Mouse (Mus musculus): ENCODE measurements around the gene Cdc25b. TPM values are rescaled to one million over a fixed set of nuclear protein-coding genes. Genes with fewer than 3 reads are reported as not detected.

The Cdc25b gene
- polyA plus RNA-seq, 1 experiment from 2014 or later, result 76.4 TPM

DNA sequence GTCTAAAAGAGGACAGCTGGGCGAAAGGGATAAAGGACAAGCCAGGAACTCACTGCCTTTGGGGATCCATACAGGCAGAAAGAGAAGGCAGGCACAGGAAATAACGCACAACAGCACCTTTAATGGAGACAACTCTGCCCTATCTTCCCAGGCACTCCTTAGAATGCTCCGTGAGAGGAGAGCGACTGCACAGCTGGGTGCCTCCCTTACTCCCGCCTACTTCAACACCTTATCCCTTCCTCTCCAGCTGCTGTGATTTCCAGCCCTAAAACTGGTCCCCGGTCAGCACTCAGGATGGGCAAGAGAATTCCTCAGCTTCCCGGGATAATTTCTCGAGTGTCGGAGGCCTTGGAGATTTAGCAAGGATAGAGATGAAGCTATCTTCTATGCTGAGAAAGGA, 15.8 kb upstream of the Cdc25b start:
- Histone ChIP-seq H3K36me3 (ENCODE audit: control insufficient read depth, insufficient read depth, low read length) (no peaks in the 10 kb centered on the region), H3K27me3 (replicated peaks; ENCODE audit: control insufficient read depth, insufficient read depth, low read length) (peaks cover 53% of the 10 kb centered on the region), H3K9me3 (ENCODE audit: control insufficient read depth, low read length) (no peaks in the 10 kb centered on the region), H3K9ac (ENCODE audit: low read depth, low read length) (no peak overlapping the region), H3K4me1 (replicated peaks; ENCODE audit: control insufficient read depth, insufficient read depth, low read length) (peaks cover 13% of the 10 kb centered on the region; the same call in 1 of the 2 replicates), H3K27ac (ENCODE audit: low read depth, low read length) (no peak overlapping the region), H3K4me3 (ENCODE audit: low read depth, low read length) (peak overlapping the region; percentile 19), H3K4me2 (peak overlapping the region; percentile 52)
- ATAC-seq (replicated peaks; ENCODE audit: low FRiP score) (no peak), DNase-seq (ENCODE audit: low spot score) (no peak)
- WGBS, result 13% methylated on average over 9 of the region's 9 CpGs

DNA sequence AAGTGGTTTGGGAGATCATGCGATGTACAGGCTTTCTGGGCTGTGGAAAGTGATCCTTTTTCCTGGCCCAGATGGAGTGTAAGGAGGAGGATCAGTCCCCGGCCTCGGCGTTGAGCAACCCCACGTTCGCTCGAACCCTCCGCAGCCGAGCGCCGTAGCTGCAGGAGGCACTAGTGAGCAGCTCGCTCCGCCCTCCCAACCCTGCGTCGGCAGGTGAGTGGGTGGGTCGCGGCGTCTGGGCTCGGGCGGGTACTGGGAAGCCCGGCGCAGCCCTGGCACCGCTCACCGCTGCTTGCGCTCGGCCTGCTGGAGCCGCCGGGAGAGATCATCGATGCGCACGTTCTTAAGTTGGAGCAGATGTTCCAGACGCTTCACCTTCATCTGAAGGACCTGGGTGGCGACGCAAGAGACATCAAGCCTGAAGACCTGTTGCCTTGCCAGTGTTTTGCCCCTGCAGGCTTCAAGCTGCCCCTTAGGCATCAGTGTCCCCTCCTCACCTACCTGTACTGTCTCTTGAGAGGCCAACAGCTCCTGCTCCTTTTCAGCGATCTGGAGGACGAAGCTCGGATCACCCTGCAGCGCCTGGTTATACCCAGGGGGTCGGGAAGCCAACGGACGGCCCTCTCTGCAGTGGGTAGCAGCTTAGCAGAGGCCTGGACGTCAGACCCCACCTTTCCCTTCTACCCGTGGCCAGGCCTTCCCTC, 15.2 kb upstream of the Cdc25b start:
- H3K27me3 ChIP-seq (replicated peaks; ENCODE audit: control insufficient read depth, insufficient read depth, low read length), result peaks cover 53% of the 10 kb centered on the region
- WGBS, result 6% methylated on average over 43 of the region's 43 CpGs

DNA sequence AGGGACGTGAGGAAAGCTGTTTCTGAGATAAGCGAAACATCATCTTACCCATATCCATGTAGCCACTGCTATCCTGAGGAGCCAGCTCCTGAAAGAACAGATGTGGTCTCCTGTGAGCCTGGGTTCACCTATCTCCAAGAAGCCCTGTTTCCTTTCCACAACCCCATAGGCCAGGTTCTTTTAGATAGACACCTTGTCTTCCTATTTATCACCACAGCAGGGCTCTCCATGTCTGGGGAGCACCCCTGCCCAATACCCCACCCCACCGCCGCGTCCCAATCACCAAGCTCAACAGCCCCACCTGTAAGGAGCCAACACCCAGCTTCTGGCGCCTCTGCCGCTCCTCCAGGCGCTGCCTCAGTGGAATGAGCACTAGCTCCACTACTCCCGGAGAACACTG, 14.4 kb upstream of the Cdc25b start:
- peaks cover 53% of the 10 kb centered on the region for H3K27me3 ChIP-seq (replicated peaks; ENCODE audit: control insufficient read depth, insufficient read depth, low read length)
- no peaks in the 10 kb centered on the region for H3K9me3 ChIP-seq (ENCODE audit: control insufficient read depth, low read length)
- no peak overlapping the region for H3K4me3 ChIP-seq (ENCODE audit: low read depth, low read length)
- peaks cover 22% of the 10 kb centered on the region for H3K4me1 ChIP-seq (replicated peaks; ENCODE audit: control insufficient read depth, insufficient read depth, low read length)
- H3K9ac ChIP-seq (ENCODE audit: low read depth, low read length), result no peak overlapping the region
- peaks cover 3% of the 10 kb centered on the region; the same call in 1 of the 2 replicates for H3K36me3 ChIP-seq (ENCODE audit: control insufficient read depth, insufficient read depth, low read length)
- H3K27ac ChIP-seq (ENCODE audit: low read depth, low read length), result no peak overlapping the region
- 0 out of 2 replicates have a peak overlapping the region, but pooled peaks have one; percentile 6 for H3K4me2 ChIP-seq
- peak; percentile 55 for ATAC-seq (replicated peaks; ENCODE audit: low FRiP score)
- DNase-seq (ENCODE audit: low spot score), result no peak
- 32% methylated on average over 9 of the region's 9 CpGs for WGBS

More for the DNA sequence above, 15.2 kb upstream of the Cdc25b start:
- Histone ChIP-seq H3K36me3 (ENCODE audit: control insufficient read depth, insufficient read depth, low read length) (no peaks in the 10 kb centered on the region), H3K9ac (ENCODE audit: low read depth, low read length) (no peak overlapping the region), H3K4me3 (ENCODE audit: low read depth, low read length) (peak overlapping the region; percentile 19), H3K9me3 (ENCODE audit: control insufficient read depth, low read length) (no peaks in the 10 kb centered on the region), H3K4me1 (replicated peaks; ENCODE audit: control insufficient read depth, insufficient read depth, low read length) (peaks cover 14% of the 10 kb centered on the region), H3K4me2 (peak overlapping the region; percentile 52), H3K27ac (ENCODE audit: low read depth, low read length) (no peak overlapping the region)
- no peak for ATAC-seq (replicated peaks; ENCODE audit: low FRiP score)
- DNase-seq (ENCODE audit: low spot score), result no peak

DNA sequence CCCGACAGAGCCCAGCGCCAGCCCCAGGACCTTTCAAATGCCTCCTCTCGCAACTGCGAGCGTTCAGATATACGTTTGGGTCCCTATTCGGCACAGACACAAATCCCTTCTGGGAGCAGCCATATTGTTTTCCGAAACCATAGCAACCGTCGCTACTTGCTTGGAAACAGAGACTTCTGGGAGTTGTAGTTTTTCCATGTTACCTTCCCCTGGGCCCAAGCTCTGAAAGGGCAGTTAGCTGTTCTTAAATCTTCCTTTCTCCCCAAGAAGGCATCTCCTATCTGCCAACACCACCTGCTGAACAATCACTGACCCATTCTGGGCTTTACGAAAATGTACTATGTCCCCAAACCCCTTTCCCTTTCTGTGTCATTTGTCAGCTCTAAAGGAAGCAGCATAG, 12.0 kb upstream of the Cdc25b start:
- WGBS, result 3% methylated on average over 11 of the region's 11 CpGs
- H3K9ac ChIP-seq (ENCODE audit: low read depth, low read length), result no peak overlapping the region; the same call in 1 of the 2 replicates

DNA sequence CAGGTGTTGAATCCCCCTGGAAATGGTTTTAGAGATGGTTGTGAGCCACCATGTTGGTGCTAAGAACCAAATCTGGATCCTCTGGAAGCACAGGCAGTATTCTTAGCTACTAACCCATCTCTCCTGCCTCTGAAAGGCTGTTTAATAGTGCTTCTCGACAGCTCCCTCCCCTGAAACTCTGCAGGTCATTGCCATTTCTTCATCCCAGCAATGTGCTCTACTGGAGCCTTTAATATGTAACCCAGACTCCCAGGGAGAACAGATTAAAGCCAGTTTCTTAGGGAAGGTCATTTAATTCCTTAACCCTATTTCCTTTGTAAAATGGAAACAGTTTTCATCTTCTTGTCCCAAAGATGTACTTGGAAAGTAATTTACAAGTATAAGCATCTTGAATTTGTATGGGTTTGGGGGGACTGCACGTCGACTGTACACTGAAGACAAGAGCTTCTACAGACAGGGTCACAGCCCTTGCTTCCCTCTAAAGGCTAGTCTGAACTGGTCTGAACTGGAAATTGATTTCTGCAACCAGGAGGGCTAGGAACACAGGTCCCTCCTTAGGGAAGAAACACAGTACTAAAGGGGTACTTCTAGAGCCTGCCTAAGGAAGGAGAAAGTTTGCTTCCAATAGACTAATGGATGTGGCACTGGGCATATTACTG, 11.3 kb upstream of the Cdc25b start:
- Histone ChIP-seq H3K27ac (ENCODE audit: low read depth, low read length) (no peak overlapping the region), H3K9ac (ENCODE audit: low read depth, low read length) (no peak overlapping the region), H3K4me3 (ENCODE audit: low read depth, low read length) (no peak overlapping the region), H3K4me2 (no peak overlapping the region), H3K27me3 (replicated peaks; ENCODE audit: control insufficient read depth, insufficient read depth, low read length) (peaks cover 39% of the 10 kb centered on the region), H3K36me3 (ENCODE audit: control insufficient read depth, insufficient read depth, low read length) (peaks cover 5% of the 10 kb centered on the region; the same call in 1 of the 2 replicates), H3K9me3 (ENCODE audit: control insufficient read depth, low read length) (no peaks in the 10 kb centered on the region), H3K4me1 (replicated peaks; ENCODE audit: control insufficient read depth, insufficient read depth, low read length) (peaks cover 37% of the 10 kb centered on the region)
- no peak for ATAC-seq (replicated peaks; ENCODE audit: low FRiP score)
- no peak for DNase-seq (ENCODE audit: low spot score)
- 69% methylated on average over 3 of the region's 3 CpGs for WGBS

More for the DNA sequence above, 12.0 kb upstream of the Cdc25b start:
- ATAC-seq (replicated peaks; ENCODE audit: low FRiP score), result peak; percentile 54
- peak; percentile 65 for DNase-seq (ENCODE audit: low spot score)
- H3K4me1 ChIP-seq (replicated peaks; ENCODE audit: control insufficient read depth, insufficient read depth, low read length), result peaks cover 35% of the 10 kb centered on the region
- H3K27ac ChIP-seq (ENCODE audit: low read depth, low read length), result no peak overlapping the region
- H3K27me3 ChIP-seq (replicated peaks; ENCODE audit: control insufficient read depth, insufficient read depth, low read length), result peaks cover 46% of the 10 kb centered on the region
- H3K9me3 ChIP-seq (ENCODE audit: control insufficient read depth, low read length), result no peaks in the 10 kb centered on the region
- peak overlapping the region; percentile 35 for H3K4me3 ChIP-seq (ENCODE audit: low read depth, low read length)
- peak overlapping the region; percentile 74 for H3K4me2 ChIP-seq
- H3K36me3 ChIP-seq (ENCODE audit: control insufficient read depth, insufficient read depth, low read length), result peaks cover 5% of the 10 kb centered on the region; the same call in 1 of the 2 replicates

DNA sequence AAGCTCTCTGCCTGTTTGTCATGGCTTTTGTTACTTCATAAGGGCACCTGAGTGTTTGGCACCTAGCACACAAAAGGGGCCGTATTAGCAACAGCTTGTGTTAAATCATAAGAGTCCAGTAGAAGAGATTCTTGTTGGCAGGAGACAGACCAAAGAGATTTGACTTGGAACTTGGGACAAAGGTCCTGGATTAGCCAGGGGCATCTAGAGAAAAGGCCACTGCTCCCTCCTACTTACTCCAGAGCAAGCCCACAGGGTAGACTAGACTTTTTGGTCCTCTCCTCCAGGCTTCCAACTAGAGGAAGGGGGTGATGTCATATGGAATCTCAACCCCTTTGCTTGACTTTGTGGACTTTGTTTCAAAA, 10.8 kb upstream of the Cdc25b start:
- Histone ChIP-seq H3K36me3 (ENCODE audit: control insufficient read depth, insufficient read depth, low read length) (peaks cover 5% of the 10 kb centered on the region; the same call in 1 of the 2 replicates), H3K27me3 (replicated peaks; ENCODE audit: control insufficient read depth, insufficient read depth, low read length) (peaks cover 34% of the 10 kb centered on the region), H3K4me3 (ENCODE audit: low read depth, low read length) (no peak overlapping the region), H3K4me2 (no peak overlapping the region), H3K4me1 (replicated peaks; ENCODE audit: control insufficient read depth, insufficient read depth, low read length) (peaks cover 37% of the 10 kb centered on the region), H3K27ac (ENCODE audit: low read depth, low read length) (no peak overlapping the region), H3K9ac (ENCODE audit: low read depth, low read length) (no peak overlapping the region), H3K9me3 (ENCODE audit: control insufficient read depth, low read length) (no peaks in the 10 kb centered on the region)
- DNase-seq (ENCODE audit: low spot score), result no peak
- ATAC-seq (replicated peaks; ENCODE audit: low FRiP score), result no peak
- WGBS, result 81% methylated on average over 1 of the region's 1 CpGs

DNA sequence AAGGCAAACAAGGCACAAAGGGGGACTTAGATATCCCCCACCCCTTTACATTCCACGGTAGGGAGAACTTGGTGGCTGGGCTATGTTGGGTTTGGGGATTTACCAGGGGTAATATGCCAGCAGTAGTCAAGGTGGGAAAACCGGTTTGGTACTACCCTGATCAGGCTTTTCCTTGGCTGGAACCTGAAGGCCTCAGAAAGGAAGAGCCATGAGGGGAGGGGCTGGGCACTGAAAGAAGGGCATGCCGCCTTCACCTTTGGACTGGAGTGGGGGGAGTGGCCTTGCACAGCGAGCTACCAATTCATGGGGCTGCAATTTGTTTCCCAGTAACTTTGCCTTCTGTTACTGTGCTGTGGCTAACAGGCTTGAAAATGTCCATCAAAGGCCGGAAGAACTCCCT, 10.3 kb upstream of the Cdc25b start:
- Histone ChIP-seq H3K9ac (ENCODE audit: low read depth, low read length) (no peak overlapping the region), H3K27ac (ENCODE audit: low read depth, low read length) (peak overlapping the region; percentile 15; the same call in 1 of the 2 replicates), H3K36me3 (ENCODE audit: control insufficient read depth, insufficient read depth, low read length) (peaks cover 5% of the 10 kb centered on the region; the same call in 1 of the 2 replicates), H3K27me3 (replicated peaks; ENCODE audit: control insufficient read depth, insufficient read depth, low read length) (peaks cover 29% of the 10 kb centered on the region), H3K4me1 (replicated peaks; ENCODE audit: control insufficient read depth, insufficient read depth, low read length) (peaks cover 34% of the 10 kb centered on the region), H3K4me3 (ENCODE audit: low read depth, low read length) (no peak overlapping the region), H3K4me2 (peak overlapping the region; percentile 94; the same call in 1 of the 2 replicates), H3K9me3 (ENCODE audit: control insufficient read depth, low read length) (no peaks in the 10 kb centered on the region)
- DNase-seq (ENCODE audit: low spot score) (no peak), ATAC-seq (replicated peaks; ENCODE audit: low FRiP score) (no peak)
- 60% methylated on average over 5 of the region's 5 CpGs for WGBS

DNA sequence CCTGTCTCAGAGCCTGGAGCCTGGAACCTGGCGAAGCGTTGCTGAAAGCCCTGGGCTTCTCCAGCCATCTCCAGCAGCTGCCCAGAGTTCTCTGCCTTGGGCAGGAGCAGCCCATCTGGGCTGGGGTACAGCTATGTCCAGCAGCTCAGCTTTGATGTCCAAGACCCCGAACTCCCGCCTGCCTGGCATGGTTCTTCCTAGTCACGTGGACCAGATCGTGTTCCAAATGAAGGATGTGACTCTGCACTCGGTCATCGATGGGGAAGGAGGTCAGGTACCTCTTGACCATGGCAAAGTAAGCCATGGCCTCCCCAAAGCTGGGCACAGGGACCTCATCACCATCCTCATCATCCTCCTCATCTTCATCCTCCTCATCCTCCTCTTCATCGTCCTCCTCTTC, 8.8 kb upstream of the Cdc25b start:
- H3K4me3 ChIP-seq (ENCODE audit: low read depth, low read length), result 0 out of 2 replicates have a peak overlapping the region, but pooled peaks have one; percentile 9
- DNase-seq (ENCODE audit: low spot score), result no peak
- H3K4me2 ChIP-seq, result peak overlapping the region; percentile 94
- WGBS, result 84% methylated on average over 9 of the region's 9 CpGs
- H3K27me3 ChIP-seq (replicated peaks; ENCODE audit: control insufficient read depth, insufficient read depth, low read length), result peaks cover 14% of the 10 kb centered on the region
- H3K27ac ChIP-seq (ENCODE audit: low read depth, low read length), result no peak overlapping the region
- H3K36me3 ChIP-seq (ENCODE audit: control insufficient read depth, insufficient read depth, low read length), result peaks cover 5% of the 10 kb centered on the region; the same call in 1 of the 2 replicates
- peaks cover 24% of the 10 kb centered on the region for H3K4me1 ChIP-seq (replicated peaks; ENCODE audit: control insufficient read depth, insufficient read depth, low read length)
- no peaks in the 10 kb centered on the region for H3K9me3 ChIP-seq (ENCODE audit: control insufficient read depth, low read length)
- H3K9ac ChIP-seq (ENCODE audit: low read depth, low read length), result no peak overlapping the region
- no peak for ATAC-seq (replicated peaks; ENCODE audit: low FRiP score)

Measured in liver, embryonic 11.5 days (tissue).